Mouse (Mus musculus): ENCODE data around the gene Gm49405. TPM values are rescaled to one million over a fixed set of nuclear protein-coding genes. Genes with fewer than 3 reads are reported as not detected.
A peak's percentile ranks its signal among the peaks of the same experiment; 100 is the strongest.

Gene Gm49405
- polyA plus RNA-seq, 1 experiment from 2014 or later, result 1.6 TPM

- no peak for DNase-seq (ENCODE audit: low spot score)
Observed at GRCm38 (mm10) chr19:4000949-4001525, 611 bp downstream of the Gm49405 start.

GRCm38 (mm10) chr19:4001752-4002151 lies 1.3 kb downstream of the Gm49405 start:
- DNase-seq (ENCODE audit: low spot score), result no peak
- Histone ChIP-seq H3K27me3 (replicated peaks; ENCODE audit: control insufficient read depth, insufficient read depth, low read length) (no peaks in the 10 kb centered on the region), H3K36me3 (ENCODE audit: control insufficient read depth, insufficient read depth, low read length) (peaks cover 9% of the 10 kb centered on the region), H3K27ac (replicated peaks; ENCODE audit: low read depth, low read length) (no peak overlapping the region), H3K9me3 (ENCODE audit: control insufficient read depth, low read length) (no peaks in the 10 kb centered on the region), H3K9ac (ENCODE audit: low read depth, low read length) (no peak overlapping the region), H3K4me2 (ENCODE audit: low read depth, low read length) (peak overlapping the region; percentile 85; the same call in 1 of the 2 replicates), H3K4me1 (ENCODE audit: control insufficient read depth, insufficient read depth, low read length) (peaks cover 7% of the 10 kb centered on the region; the same call in 1 of the 2 replicates), H3K4me3 (ENCODE audit: low read depth, low read length) (no peak overlapping the region)
- 86% methylated on average over 5 of the region's 5 CpGs for WGBS
- ATAC-seq (ENCODE audit: low read depth), result no peak

More at GRCm38 (mm10) chr19:4000949-4001525, 611 bp downstream of the Gm49405 start:
- peaks cover 7% of the 10 kb centered on the region; the same call in 1 of the 2 replicates for H3K4me1 ChIP-seq (ENCODE audit: control insufficient read depth, insufficient read depth, low read length)
- H3K4me2 ChIP-seq (ENCODE audit: low read depth, low read length), result peak overlapping the region; percentile 85
- 14% methylated on average over 16 of the region's 17 CpGs for WGBS
- H3K4me3 ChIP-seq (ENCODE audit: low read depth, low read length), result peak overlapping the region; percentile 71
- H3K9me3 ChIP-seq (ENCODE audit: control insufficient read depth, low read length), result no peaks in the 10 kb centered on the region
- H3K27ac ChIP-seq (replicated peaks; ENCODE audit: low read depth, low read length), result peak overlapping the region; percentile 94
- H3K36me3 ChIP-seq (ENCODE audit: control insufficient read depth, insufficient read depth, low read length), result peaks cover 4% of the 10 kb centered on the region; the same call in 1 of the 2 replicates
- no peaks in the 10 kb centered on the region for H3K27me3 ChIP-seq (replicated peaks; ENCODE audit: control insufficient read depth, insufficient read depth, low read length)
- ATAC-seq (ENCODE audit: low read depth), result no peak
- peak overlapping the region; percentile 89 for H3K9ac ChIP-seq (ENCODE audit: low read depth, low read length)

- ATAC-seq (ENCODE audit: low read depth), result no peak
- no peaks in the 10 kb centered on the region for H3K9me3 ChIP-seq (ENCODE audit: control insufficient read depth, low read length)
- H3K4me3 ChIP-seq (ENCODE audit: low read depth, low read length), result no peak within 1 kb of the TSS
- no peak within 1 kb of the TSS for H3K4me2 ChIP-seq (ENCODE audit: low read depth, low read length)
- 64% methylated on average over 1 of the region's 1 CpGs for WGBS
- no peak within 1 kb of the TSS for H3K9ac ChIP-seq (ENCODE audit: low read depth, low read length)
- H3K4me1 ChIP-seq (ENCODE audit: control insufficient read depth, insufficient read depth, low read length), result peaks cover 7% of the 10 kb centered on the region; the same call in 1 of the 2 replicates
- peaks cover 22% of the 10 kb centered on the region for H3K36me3 ChIP-seq (ENCODE audit: control insufficient read depth, insufficient read depth, low read length)
- DNase-seq (ENCODE audit: low spot score), result no peak
- H3K27ac ChIP-seq (replicated peaks; ENCODE audit: low read depth, low read length), result no peak within 1 kb of the TSS
- H3K27me3 ChIP-seq (replicated peaks; ENCODE audit: control insufficient read depth, insufficient read depth, low read length), result no peaks in the 10 kb centered on the region
Observed at GRCm38 (mm10) chr19:4003112-4003511, 2.7 kb downstream of the Gm49405 start, which contains the start of gene Doc2g. TSS of gene Doc2g (plus strand) at chr19:4003313.

- Histone ChIP-seq H3K27me3 (replicated peaks; ENCODE audit: control insufficient read depth, insufficient read depth, low read length) (no peaks in the 10 kb centered on the region), H3K36me3 (ENCODE audit: control insufficient read depth, insufficient read depth, low read length) (peaks cover 28% of the 10 kb centered on the region), H3K4me1 (ENCODE audit: control insufficient read depth, insufficient read depth, low read length) (peaks cover 7% of the 10 kb centered on the region; the same call in 1 of the 2 replicates), H3K4me2 (ENCODE audit: low read depth, low read length) (no peak overlapping the region), H3K27ac (replicated peaks; ENCODE audit: low read depth, low read length) (no peak overlapping the region), H3K4me3 (ENCODE audit: low read depth, low read length) (no peak overlapping the region), H3K9me3 (ENCODE audit: control insufficient read depth, low read length) (no peaks in the 10 kb centered on the region), H3K9ac (ENCODE audit: low read depth, low read length) (no peak overlapping the region)
- DNase-seq (ENCODE audit: low spot score) (no peak), ATAC-seq (ENCODE audit: low read depth) (no peak)
- WGBS, result 76% methylated on average over 9 of the region's 12 CpGs
Observed at GRCm38 (mm10) chr19:4003641-4004040, 3.2 kb downstream of the Gm49405 start.

- Histone ChIP-seq H3K27ac (replicated peaks; ENCODE audit: low read depth, low read length) (no peak overlapping the region), H3K4me2 (ENCODE audit: low read depth, low read length) (no peak overlapping the region), H3K9ac (ENCODE audit: low read depth, low read length) (no peak overlapping the region), H3K9me3 (ENCODE audit: control insufficient read depth, low read length) (no peaks in the 10 kb centered on the region), H3K36me3 (ENCODE audit: control insufficient read depth, insufficient read depth, low read length) (peaks cover 35% of the 10 kb centered on the region), H3K4me3 (ENCODE audit: low read depth, low read length) (no peak overlapping the region), H3K27me3 (replicated peaks; ENCODE audit: control insufficient read depth, insufficient read depth, low read length) (no peaks in the 10 kb centered on the region), H3K4me1 (ENCODE audit: control insufficient read depth, insufficient read depth, low read length) (peaks cover 7% of the 10 kb centered on the region; the same call in 1 of the 2 replicates)
- WGBS, result 86% methylated on average over 15 of the region's 15 CpGs
- ATAC-seq (ENCODE audit: low read depth), result no peak
- no peak for DNase-seq (ENCODE audit: low spot score)
Observed at GRCm38 (mm10) chr19:4004331-4004730, 3.9 kb downstream of the Gm49405 start.

GRCm38 (mm10) chr19:4005091-4005490 lies 4.7 kb downstream of the Gm49405 start:
- DNase-seq (ENCODE audit: low spot score) (no peak), ATAC-seq (ENCODE audit: low read depth) (no peak)
- H3K27ac ChIP-seq (replicated peaks; ENCODE audit: low read depth, low read length), result no peak overlapping the region
- H3K4me3 ChIP-seq (ENCODE audit: low read depth, low read length), result no peak overlapping the region
- H3K4me1 ChIP-seq (ENCODE audit: control insufficient read depth, insufficient read depth, low read length), result peaks cover 7% of the 10 kb centered on the region; the same call in 1 of the 2 replicates
- no peaks in the 10 kb centered on the region for H3K27me3 ChIP-seq (replicated peaks; ENCODE audit: control insufficient read depth, insufficient read depth, low read length)
- H3K9me3 ChIP-seq (ENCODE audit: control insufficient read depth, low read length), result no peaks in the 10 kb centered on the region
- H3K4me2 ChIP-seq (ENCODE audit: low read depth, low read length), result no peak overlapping the region
- H3K36me3 ChIP-seq (ENCODE audit: control insufficient read depth, insufficient read depth, low read length), result peaks cover 40% of the 10 kb centered on the region
- 86% methylated on average over 7 of the region's 9 CpGs for WGBS
- H3K9ac ChIP-seq (ENCODE audit: low read depth, low read length), result no peak overlapping the region

GRCm38 (mm10) chr19:4005971-4006370 lies 5.5 kb downstream of the Gm49405 start:
- 0 out of 2 replicates have a peak overlapping the region, but pooled peaks have one; percentile 8 for H3K9ac ChIP-seq (ENCODE audit: low read depth, low read length)
- H3K27me3 ChIP-seq (replicated peaks; ENCODE audit: control insufficient read depth, insufficient read depth, low read length), result no peaks in the 10 kb centered on the region
- H3K4me2 ChIP-seq (ENCODE audit: low read depth, low read length), result no peak overlapping the region
- no peak overlapping the region for H3K27ac ChIP-seq (replicated peaks; ENCODE audit: low read depth, low read length)
- no peak overlapping the region for H3K4me3 ChIP-seq (ENCODE audit: low read depth, low read length)
- DNase-seq (ENCODE audit: low spot score) (no peak), ATAC-seq (ENCODE audit: low read depth) (no peak)
- 94% methylated on average over 8 of the region's 8 CpGs for WGBS
- H3K36me3 ChIP-seq (ENCODE audit: control insufficient read depth, insufficient read depth, low read length), result peaks cover 40% of the 10 kb centered on the region
- no peaks in the 10 kb centered on the region for H3K9me3 ChIP-seq (ENCODE audit: control insufficient read depth, low read length)
- peaks cover 4% of the 10 kb centered on the region; the same call in 1 of the 2 replicates for H3K4me1 ChIP-seq (ENCODE audit: control insufficient read depth, insufficient read depth, low read length)

GRCm38 (mm10) chr19:4011086-4011485 lies 10.7 kb downstream of the Gm49405 start:
- Histone ChIP-seq H3K9me3 (ENCODE audit: control insufficient read depth, low read length) (no peaks in the 10 kb centered on the region), H3K36me3 (ENCODE audit: control insufficient read depth, insufficient read depth, low read length) (peaks cover 36% of the 10 kb centered on the region), H3K4me3 (ENCODE audit: low read depth, low read length) (no peak overlapping the region), H3K27ac (replicated peaks; ENCODE audit: low read depth, low read length) (no peak overlapping the region), H3K4me2 (ENCODE audit: low read depth, low read length) (no peak overlapping the region), H3K4me1 (ENCODE audit: control insufficient read depth, insufficient read depth, low read length) (peaks cover 4% of the 10 kb centered on the region; the same call in 1 of the 2 replicates), H3K27me3 (replicated peaks; ENCODE audit: control insufficient read depth, insufficient read depth, low read length) (no peaks in the 10 kb centered on the region), H3K9ac (ENCODE audit: low read depth, low read length) (no peak overlapping the region)
- ATAC-seq (ENCODE audit: low read depth) (no peak), DNase-seq (ENCODE audit: low spot score) (no peak)
- WGBS, result 95% methylated on average over 5 of the region's 5 CpGs

Data from embryonic facial prominence, embryonic 14.5 days (tissue).